Mouse (Mus musculus) embryonic facial prominence, embryonic 12.5 days (tissue): Measurements from ENCODE around the gene Sorbs1. TPM values are rescaled to one million over a fixed set of nuclear protein-coding genes. Genes with fewer than 3 reads are reported as not detected.
A peak's percentile ranks its signal among the peaks of the same experiment; 100 is the strongest.

Source experiments
- ATAC-seq: fragments of 200-750 bp; cut with Nextera tagmentation; 2 replicates; pipeline ENCODE4 v1.8.0; 2017; ENCODE audit not compliant: insufficient number of reproducible peaks, insufficient read depth, low FRiP score, low TSS enrichment
- H3K27ac ChIP-seq: fragments of 300-500 bp; sonication (generic); 2 replicates; pipeline ENCODE4 v1.5.1; 2016; ENCODE audit warnings: mild to moderate bottlenecking
- H3K27me3 ChIP-seq: fragments of 300-500 bp; sonication (generic); 2 replicates; pipeline ENCODE4 v1.6.1; 2016; ENCODE audit warnings: mild to moderate bottlenecking, moderate library complexity
- H3K36me3 ChIP-seq: fragments of 300-500 bp; sonication (generic); 2 replicates; pipeline ENCODE4 v1.6.1; 2016; ENCODE audit warnings: mild to moderate bottlenecking
- H3K4me1 ChIP-seq: fragments of 300-500 bp; sonication (generic); 2 replicates; pipeline ENCODE4 v1.6.1; 2016
- H3K4me2 ChIP-seq: fragments of 300-500 bp; sonication (generic); replicated peaks from 2 replicates; pipeline ENCODE4 v1.6.1; 2016; ENCODE audit warnings: mild to moderate bottlenecking, moderate library complexity
- H3K4me3 ChIP-seq: fragments of 300-500 bp; sonication (generic); 2 replicates; pipeline ENCODE4 v1.5.1; 2016; ENCODE audit warnings: mild to moderate bottlenecking
- H3K9ac ChIP-seq: fragments of 300-500 bp; sonication (generic); 2 replicates; pipeline ENCODE4 v1.6.1; 2016; ENCODE audit warnings: mild to moderate bottlenecking, moderate library complexity
- H3K9me3 ChIP-seq: fragments of 300-500 bp; sonication (generic); 2 replicates; pipeline ENCODE4 v1.6.1; 2016; ENCODE audit warnings: mild to moderate bottlenecking, moderate library complexity
- WGBS: fragments of 180-500 bp; shearing (Covaris S2); methylation state at CpG from one replicate; pipeline ENCODE4 v1.1.7; 2016; 5-methylcytosine and 5-hydroxymethylcytosine counted together
- polyA plus RNA-seq: library from polyadenylated mRNA; unstranded; fragments of >200 nt; fragmentation: Nextera tagmentation; extraction: Ambion mirVana; gene quantifications from 2 replicates; pipeline ENCODE4 v1.2.1, GENCODE M21; 2016

Gene Sorbs1
- polyA plus RNA-seq, 1 experiment from 2014 or later: 42.2 TPM

DNA sequence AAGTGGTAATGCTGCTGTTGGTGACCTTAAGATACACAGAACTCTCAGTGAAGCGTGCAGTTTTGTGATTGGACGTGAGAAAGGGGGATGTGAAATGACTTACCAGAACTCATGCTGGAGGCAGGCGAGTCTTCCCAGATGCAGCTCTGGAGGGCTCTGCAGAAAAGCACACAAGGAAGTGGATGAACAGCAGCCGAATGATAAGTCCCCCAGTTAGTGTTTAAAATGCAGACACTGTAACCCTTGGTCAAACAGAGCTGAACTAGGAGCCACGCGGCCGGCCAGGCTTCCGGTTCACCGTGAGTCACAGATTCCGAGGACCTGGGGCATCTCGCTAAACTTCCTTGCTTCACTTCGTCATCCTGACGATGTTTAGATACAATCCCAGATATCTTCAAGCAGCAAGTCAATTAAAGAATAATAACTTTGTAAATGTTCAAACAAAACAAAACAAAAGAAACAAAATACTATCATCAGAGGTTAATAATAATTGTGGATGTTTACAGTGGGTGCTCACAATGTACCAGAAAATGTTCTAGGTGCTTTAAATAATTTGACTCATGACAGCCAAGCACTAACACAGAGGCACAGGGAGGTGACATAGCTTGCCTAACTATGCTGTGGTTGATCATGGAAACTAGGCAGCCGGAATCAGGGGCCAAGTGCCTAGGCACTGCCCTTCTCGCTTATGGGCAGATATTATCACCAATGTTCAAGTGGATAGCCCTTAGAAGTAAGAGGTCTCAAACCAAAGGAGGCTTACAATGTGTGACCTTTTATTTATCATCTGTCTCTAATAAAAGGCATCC, 111.2 kb downstream of the Sorbs1 start:
- no peaks in the 10 kb centered on the region for H3K27me3 ChIP-seq
- no peak for ATAC-seq
- H3K4me3 ChIP-seq: no peak overlapping the region
- H3K9me3 ChIP-seq: no peaks in the 10 kb centered on the region
- no peaks in the 10 kb centered on the region for H3K36me3 ChIP-seq
- H3K4me2 ChIP-seq: no peak overlapping the region
- H3K27ac ChIP-seq: no peak overlapping the region
- H3K4me1 ChIP-seq: peaks cover 11% of the 10 kb centered on the region
- no peak overlapping the region for H3K9ac ChIP-seq
- WGBS: 81% methylated on average over 15 of the region's 15 CpGs

DNA sequence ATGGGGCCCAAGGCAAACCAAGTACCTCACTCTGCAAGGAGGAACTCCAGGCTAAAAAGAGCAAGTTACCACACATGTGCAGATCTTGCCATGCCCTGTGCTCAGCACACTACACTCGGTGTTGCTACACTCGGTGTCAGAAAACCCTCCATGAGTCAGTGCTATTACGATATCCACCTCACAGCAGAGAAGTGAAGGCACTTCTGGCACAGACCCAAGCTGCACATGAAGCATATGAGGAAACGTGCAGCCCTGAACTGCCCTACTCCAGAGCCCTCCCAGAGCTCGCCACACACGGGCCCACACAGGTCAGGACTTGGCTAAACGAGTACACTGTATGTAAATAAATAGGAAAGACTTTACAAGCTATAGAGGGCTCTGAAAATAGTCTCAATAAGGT, 112.4 kb downstream of the Sorbs1 start:
- 72% methylated on average over 7 of the region's 7 CpGs for WGBS
- Histone ChIP-seq H3K27me3 (no peaks in the 10 kb centered on the region), H3K4me2 (no peak overlapping the region), H3K9me3 (no peaks in the 10 kb centered on the region), H3K9ac (no peak overlapping the region), H3K36me3 (no peaks in the 10 kb centered on the region), H3K27ac (no peak overlapping the region), H3K4me3 (no peak overlapping the region), H3K4me1 (peaks cover 11% of the 10 kb centered on the region)
- no peak for ATAC-seq

- Histone ChIP-seq H3K9ac (no peak overlapping the region), H3K9me3 (no peaks in the 10 kb centered on the region), H3K4me1 (peaks cover 5% of the 10 kb centered on the region), H3K36me3 (no peaks in the 10 kb centered on the region), H3K4me3 (no peak overlapping the region), H3K27ac (no peak overlapping the region), H3K27me3 (no peaks in the 10 kb centered on the region), H3K4me2 (no peak overlapping the region)
- no peak for ATAC-seq
- WGBS: 66% methylated on average over 11 of the region's 11 CpGs
Measured at GRCm38 (mm10) chr19:40400426-40401030, 113.1 kb downstream of the Sorbs1 start.

GRCm38 (mm10) chr19:40395757-40396661, 117.6 kb downstream of the Sorbs1 start:
- 81% methylated on average over 14 of the region's 14 CpGs for WGBS
- H3K9ac ChIP-seq: no peak overlapping the region
- ATAC-seq: no peak

DNA sequence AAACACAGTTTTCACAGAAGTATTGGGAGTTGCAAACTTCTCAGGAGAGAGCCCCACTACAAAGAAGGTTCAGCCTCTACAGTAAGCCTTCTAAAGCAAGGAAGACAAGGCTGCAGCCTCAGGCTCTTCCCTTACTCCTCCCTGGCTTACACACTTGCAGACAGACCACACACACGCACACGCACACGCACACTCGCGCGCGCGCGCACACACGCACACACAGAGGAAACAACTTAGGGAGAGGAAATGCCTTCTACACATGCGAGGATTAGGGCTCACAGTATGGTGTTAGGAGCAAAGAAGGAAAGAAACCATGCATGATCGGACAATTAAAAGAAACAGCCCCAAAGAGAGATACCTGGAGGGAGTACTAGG, 118.3 kb downstream of the Sorbs1 start:
- Histone ChIP-seq H3K9ac (no peak overlapping the region), H3K4me3 (no peak overlapping the region)
- ATAC-seq: no peak

More at GRCm38 (mm10) chr19:40395757-40396661, 117.6 kb downstream of the Sorbs1 start:
- Histone ChIP-seq H3K27me3 (no peaks in the 10 kb centered on the region), H3K4me3 (no peak overlapping the region), H3K36me3 (no peaks in the 10 kb centered on the region), H3K4me1 (peaks cover 8% of the 10 kb centered on the region; the same call in 1 of the 2 replicates), H3K9me3 (no peaks in the 10 kb centered on the region), H3K4me2 (no peak overlapping the region), H3K27ac (no peak overlapping the region; the same call in 1 of the 2 replicates)

DNA sequence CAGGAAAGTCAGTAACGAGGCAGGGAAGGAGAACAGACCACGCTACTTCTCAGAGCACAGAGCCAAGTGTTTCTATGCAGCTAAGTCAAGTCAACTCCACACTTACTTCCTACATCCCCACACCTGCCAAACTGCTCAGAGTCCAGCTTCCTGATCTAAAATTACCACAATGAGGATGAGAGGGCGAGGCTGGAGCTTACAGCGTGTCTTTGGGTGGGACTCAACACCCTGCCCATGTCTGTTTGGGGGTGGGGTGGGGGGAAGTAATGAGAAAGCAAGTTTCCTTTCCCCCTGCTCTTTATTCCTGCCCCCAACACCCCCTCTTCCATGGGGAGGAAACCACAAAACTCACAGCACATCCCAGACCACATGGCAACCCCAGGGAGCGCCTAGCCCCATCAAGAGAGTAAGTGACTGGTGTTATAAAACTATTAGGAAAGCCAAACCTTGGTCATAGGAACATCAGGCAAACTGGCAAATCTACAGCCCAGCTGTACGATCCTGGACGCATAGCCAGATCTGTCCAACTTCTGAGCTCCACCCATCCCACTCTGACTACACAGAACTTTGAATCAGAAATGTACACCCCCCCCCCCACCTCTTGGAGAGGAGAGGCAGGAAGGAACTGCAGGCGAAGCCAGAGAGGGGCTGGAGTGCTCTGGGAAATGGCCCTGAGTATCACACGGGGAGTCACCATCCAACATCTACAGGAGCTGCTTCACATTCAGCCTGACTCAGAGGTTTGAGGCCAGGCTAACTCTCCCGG, 118.8 kb downstream of the Sorbs1 start:
- Histone ChIP-seq H3K4me3 (no peak overlapping the region), H3K9ac (no peak overlapping the region), H3K27me3 (no peaks in the 10 kb centered on the region), H3K9me3 (no peaks in the 10 kb centered on the region), H3K27ac (0 out of 2 replicates have a peak overlapping the region, but pooled peaks have one; percentile 54), H3K36me3 (no peaks in the 10 kb centered on the region), H3K4me1 (peaks cover 8% of the 10 kb centered on the region; the same call in 1 of the 2 replicates), H3K4me2 (no peak overlapping the region)
- no peak for ATAC-seq
- 66% methylated on average over 10 of the region's 10 CpGs for WGBS

More for the DNA sequence above, 118.3 kb downstream of the Sorbs1 start:
- Histone ChIP-seq H3K4me2 (no peak overlapping the region), H3K36me3 (no peaks in the 10 kb centered on the region), H3K9me3 (no peaks in the 10 kb centered on the region), H3K4me1 (peaks cover 8% of the 10 kb centered on the region; the same call in 1 of the 2 replicates), H3K27me3 (no peaks in the 10 kb centered on the region), H3K27ac (0 out of 2 replicates have a peak overlapping the region, but pooled peaks have one; percentile 54)
- 83% methylated on average over 12 of the region's 12 CpGs for WGBS

DNA sequence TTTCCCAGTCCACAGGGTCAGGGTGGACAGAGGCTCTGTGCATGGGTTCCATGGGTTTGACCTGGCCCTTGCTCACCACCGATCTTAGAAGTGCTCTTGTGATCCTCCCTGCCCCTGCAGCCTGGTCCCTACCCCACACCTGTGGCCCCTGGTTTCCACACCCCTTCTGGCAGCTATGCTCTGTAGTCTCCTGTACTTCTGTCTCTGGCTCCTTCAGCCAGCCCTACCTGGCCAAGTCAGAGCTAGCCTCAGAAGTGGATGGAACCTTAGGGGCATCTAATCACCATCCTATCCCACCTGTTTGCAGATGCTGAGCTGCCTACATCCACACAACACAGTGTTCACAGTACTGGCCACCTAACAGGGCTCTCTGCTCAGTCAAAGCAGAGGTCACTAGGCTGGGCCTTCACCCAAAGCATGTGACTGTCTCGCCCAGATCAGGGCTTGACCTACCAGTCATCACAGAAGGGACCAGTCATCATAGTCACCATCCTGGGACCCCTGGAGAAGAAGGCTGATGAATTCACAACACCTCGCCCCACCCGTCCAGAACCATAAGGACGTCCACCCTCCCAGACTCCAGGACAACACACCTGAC, 120.7 kb downstream of the Sorbs1 start:
- ATAC-seq: no peak
- H3K9ac ChIP-seq: no peak overlapping the region
- H3K27ac ChIP-seq: no peak overlapping the region
- H3K36me3 ChIP-seq: no peaks in the 10 kb centered on the region
- H3K9me3 ChIP-seq: no peaks in the 10 kb centered on the region
- no peak overlapping the region for H3K4me2 ChIP-seq
- 88% methylated on average over 5 of the region's 5 CpGs for WGBS
- H3K27me3 ChIP-seq: no peaks in the 10 kb centered on the region
- H3K4me1 ChIP-seq: peaks cover 8% of the 10 kb centered on the region; the same call in 1 of the 2 replicates
- no peak overlapping the region for H3K4me3 ChIP-seq

GRCm38 (mm10) chr19:40391469-40391868, 122.1 kb downstream of the Sorbs1 start:
- Histone ChIP-seq H3K4me2 (no peak overlapping the region), H3K9me3 (no peaks in the 10 kb centered on the region), H3K4me1 (peaks cover 8% of the 10 kb centered on the region; the same call in 1 of the 2 replicates), H3K4me3 (no peak overlapping the region), H3K9ac (no peak overlapping the region), H3K27me3 (no peaks in the 10 kb centered on the region), H3K27ac (no peak overlapping the region), H3K36me3 (no peaks in the 10 kb centered on the region)
- peak; percentile 11; the same call in 1 of the 2 replicates for ATAC-seq
- 16% methylated on average over 6 of the region's 6 CpGs for WGBS

GRCm38 (mm10) chr19:40386916-40387315, 126.7 kb downstream of the Sorbs1 start:
- H3K9me3 ChIP-seq: no peaks in the 10 kb centered on the region
- H3K27ac ChIP-seq: no peak overlapping the region
- no peaks in the 10 kb centered on the region for H3K4me1 ChIP-seq
- H3K27me3 ChIP-seq: no peaks in the 10 kb centered on the region
- H3K36me3 ChIP-seq: no peaks in the 10 kb centered on the region
- no peak overlapping the region for H3K9ac ChIP-seq
- WGBS: 75% methylated on average over 3 of the region's 3 CpGs
- H3K4me3 ChIP-seq: no peak overlapping the region
- no peak for ATAC-seq
- no peak overlapping the region for H3K4me2 ChIP-seq

DNA sequence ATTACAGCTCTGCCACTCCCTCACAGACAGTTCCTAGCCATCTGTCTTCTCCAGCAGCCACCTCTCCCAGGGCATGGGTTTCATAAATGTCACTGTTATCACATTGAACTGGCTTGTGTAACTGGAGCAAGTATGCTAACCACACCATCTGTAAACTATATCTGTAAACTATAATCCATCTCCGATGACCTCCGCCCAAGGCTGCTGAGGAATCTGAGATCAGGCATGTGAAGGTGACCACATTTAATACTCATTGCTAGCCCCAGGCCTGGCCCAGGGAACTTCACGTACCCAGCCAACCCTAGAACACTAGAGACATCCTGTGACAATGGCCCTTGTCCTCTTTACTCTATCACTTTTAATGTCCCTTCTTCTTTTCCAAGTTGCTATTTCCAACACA, 128.2 kb downstream of the Sorbs1 start:
- H3K4me1 ChIP-seq: 0 out of 2 replicates have a peak, but pooled peaks cover 4% of the 10 kb centered on the region
- H3K27me3 ChIP-seq: no peaks in the 10 kb centered on the region
- 86% methylated on average over 3 of the region's 3 CpGs for WGBS
- no peak for ATAC-seq
- H3K27ac ChIP-seq: no peak overlapping the region
- no peak overlapping the region for H3K4me3 ChIP-seq
- H3K4me2 ChIP-seq: no peak overlapping the region
- H3K36me3 ChIP-seq: no peaks in the 10 kb centered on the region
- no peak overlapping the region for H3K9ac ChIP-seq
- no peaks in the 10 kb centered on the region for H3K9me3 ChIP-seq
